ENCODE assay signal across 24 mouse cellular contexts in genomic region chr3:153353313-153354103, GRCm38 (mm10).
DNase-seq lines count a peak whose midpoint lies in the region; ATAC-seq and TF ChIP-seq lines count a peak whose summit lies in the region.
"Had no signal": no experiment of that assay in that cellular context is flagged by ENCODE, and none has a peak within 500 bp of the region (broad histone marks: within the 10 kb centered on the region; RNA-seq: fewer than 3 reads in every experiment).

No protein-coding gene starts in this region.

- H3K4me1 ChIP-seq in kidney, postnatal 0 days (replicated peaks; ENCODE audit: insufficient read depth, low read length) = no peaks in the 10 kb centered on the region
- H3K4me1 ChIP-seq: heart, embryonic 15.5 days; liver, embryonic 12.5 days had no signal

- no peak overlapping the region for H3K9ac ChIP-seq in kidney, postnatal 0 days (ENCODE audit: low read depth, low read length)
- H3K9ac ChIP-seq: embryonic facial prominence, embryonic 13.5 days; forebrain, embryonic 12.5 days; heart, embryonic 15.5 days; hindbrain, embryonic 13.5 days; limb, embryonic 13.5 days; liver, embryonic 12.5 days had no signal

- peak; percentile 79 for ATAC-seq in frontal cortex, adult (ENCODE audit: low TSS enrichment)
- ATAC-seq in kidney, postnatal 0 days (replicated peaks; ENCODE audit: low FRiP score, low read depth) = 0 out of 2 replicates have a peak, but pooled peaks have one; percentile 54
- ATAC-seq: liver, embryonic 12.5 days had no signal

- H3K9me3 ChIP-seq in kidney, postnatal 0 days (replicated peaks; ENCODE audit: low read length) = no peaks in the 10 kb centered on the region
- H3K9me3 ChIP-seq: embryonic facial prominence, embryonic 13.5 days; forebrain, embryonic 12.5 days; heart, embryonic 15.5 days; hindbrain, embryonic 13.5 days; limb, embryonic 13.5 days; liver, embryonic 12.5 days; midbrain, embryonic 10.5 days had no signal

- H3K27me3 ChIP-seq in kidney, postnatal 0 days (ENCODE audit: insufficient read depth, low read length) = no peaks in the 10 kb centered on the region
- H3K27me3 ChIP-seq: embryonic facial prominence, embryonic 13.5 days; forebrain, embryonic 12.5 days; heart, embryonic 15.5 days; hindbrain, embryonic 13.5 days; limb, embryonic 13.5 days; liver, embryonic 12.5 days had no signal

- H3K36me3 ChIP-seq in kidney, postnatal 0 days (ENCODE audit: insufficient read depth, low read length) = no peaks in the 10 kb centered on the region
- H3K36me3 ChIP-seq: embryonic facial prominence, embryonic 13.5 days; forebrain, embryonic 12.5 days; heart, embryonic 15.5 days; hindbrain, embryonic 13.5 days; limb, embryonic 13.5 days; liver, embryonic 12.5 days; midbrain, embryonic 10.5 days had no signal

- TF ChIP-seq CTCF in kidney, postnatal 0 days (IDR thresholded peaks at IDR 0.05; ENCODE audit: low read depth) = no peak

- H3K4me3 ChIP-seq in kidney, postnatal 0 days (replicated peaks; ENCODE audit: low read depth, low read length) = no peak overlapping the region
- H3K4me3 ChIP-seq: embryonic facial prominence, embryonic 13.5 days; erythroblast, embryonic 14.5 days; forebrain, embryonic 12.5 days; heart, embryonic 15.5 days; hindbrain, embryonic 13.5 days; limb, embryonic 13.5 days; liver, embryonic 12.5 days; midbrain, embryonic 10.5 days had no signal

- H3K27ac ChIP-seq in kidney, postnatal 0 days = no peak overlapping the region
- H3K27ac ChIP-seq: embryonic facial prominence, embryonic 13.5 days; forebrain, embryonic 12.5 days; heart, embryonic 15.5 days; hindbrain, embryonic 13.5 days; limb, embryonic 13.5 days; liver, embryonic 12.5 days had no signal

- DNase-seq in frontal cortex, postnatal 14 days (ENCODE audit: low spot score in 2 of 2) = no peak
- DNase-seq in kidney, postnatal 0 days (ENCODE audit: low spot score) = peak; percentile 44
- no peak for DNase-seq in kidney, postnatal 10 days
- DNase-seq in right cerebral cortex, postnatal 36 days (ENCODE audit: low spot score in 2 of 2) = peak; percentile 8 to 28
- no peak for DNase-seq in right cerebral cortex, postnatal 25 days
- no peak for DNase-seq in gastrocnemius, postnatal 25 days
- DNase-seq: adrenal gland, postnatal 10 days; cerebellum, adult 8-10 months; cerebellum, postnatal 36 days; embryo, embryonic 11 days; gastrocnemius, postnatal 36 days; heart, postnatal 36 days; lung, adult 18-20 months; lung, postnatal 10 days; thymus, postnatal 14 days had no signal

- no peak overlapping the region for H3K4me2 ChIP-seq in kidney, postnatal 0 days (ENCODE audit: low read length)
- H3K4me2 ChIP-seq: embryonic facial prominence, embryonic 13.5 days; forebrain, embryonic 12.5 days; heart, embryonic 15.5 days; hindbrain, embryonic 13.5 days; limb, embryonic 13.5 days; liver, embryonic 12.5 days had no signal

- 73% methylated on average over 16 of the region's 16 CpGs for WGBS in kidney, postnatal 0 days

Comparison
In these comparisons a context has a peak if more than half of its experiments do, and no peak if none do; other contexts are left out.
1. DNase-seq: peak in kidney, postnatal 0 days (single experiment) and right cerebral cortex, postnatal 36 days (2 of 2); none in frontal cortex, postnatal 14 days (0 of 2), kidney, postnatal 10 days (single experiment), right cerebral cortex, postnatal 25 days (single experiment) and gastrocnemius, postnatal 25 days (single experiment).